Mouse (Mus musculus) bone marrow, adult 2 months (tissue): ENCODE data around the gene Ccdc116. TPM values are rescaled to one million over a fixed set of nuclear protein-coding genes. Genes with fewer than 3 reads are reported as not detected.

Experiments
- H3K27ac ChIP-seq: fragments of 200-500 bp; 2 replicates; pipeline ENCODE4 v1.5.1; 2012; ENCODE audit warnings: low read depth, mild to moderate bottlenecking, control low read depth, inconsistent platforms, low read length; ENCODE audit not compliant: control insufficient read depth, poor library complexity, insufficient read depth
- H3K4me1 ChIP-seq: fragments of 200-500 bp; 2 replicates; pipeline ENCODE4 v1.6.1; 2011; ENCODE audit warnings: low read length; ENCODE audit not compliant: control insufficient read depth, insufficient read depth
- H3K4me3 ChIP-seq: fragments of 200-500 bp; replicated peaks from 2 replicates; pipeline ENCODE3; 2011; ENCODE audit warnings: mild to moderate bottlenecking, low read depth, low read length, control low read depth; ENCODE audit not compliant: control insufficient read depth
- CTCF ChIP-seq: fragments of 200-500 bp; IDR thresholded peaks from 2 replicates; pipeline ENCODE4 v1.5.1; 2011; ENCODE audit warnings: low read length, control low read depth; ENCODE audit not compliant: control insufficient read depth, insufficient read depth
- POLR2A ChIP-seq: fragments of 200-500 bp; IDR thresholded peaks from 2 replicates; pipeline ENCODE4 v1.6.1; 2011; ENCODE audit warnings: low read depth, mild to moderate bottlenecking, control low read depth, low read length, borderline replicate concordance; ENCODE audit not compliant: control insufficient read depth
- WGBS: fragments of 180-500 bp; shearing (Covaris S2); methylation state at CpG from one replicate; pipeline ENCODE4 v1.1.7; 2018; 5-methylcytosine and 5-hydroxymethylcytosine counted together
- polyA plus RNA-seq: library from polyadenylated mRNA; stranded (reverse); fragments of >200 nt; gene quantifications from 2 replicates; pipeline ENCODE4 v1.2.4, GENCODE M21; 2011; ENCODE audit warnings: low replicate concordance; ENCODE audit not compliant: missing spikeins, insufficient read depth, insufficient read length

Ccdc116 gene
- 0.61 and 1.8 TPM in 2 replicates for polyA plus RNA-seq

DNA sequence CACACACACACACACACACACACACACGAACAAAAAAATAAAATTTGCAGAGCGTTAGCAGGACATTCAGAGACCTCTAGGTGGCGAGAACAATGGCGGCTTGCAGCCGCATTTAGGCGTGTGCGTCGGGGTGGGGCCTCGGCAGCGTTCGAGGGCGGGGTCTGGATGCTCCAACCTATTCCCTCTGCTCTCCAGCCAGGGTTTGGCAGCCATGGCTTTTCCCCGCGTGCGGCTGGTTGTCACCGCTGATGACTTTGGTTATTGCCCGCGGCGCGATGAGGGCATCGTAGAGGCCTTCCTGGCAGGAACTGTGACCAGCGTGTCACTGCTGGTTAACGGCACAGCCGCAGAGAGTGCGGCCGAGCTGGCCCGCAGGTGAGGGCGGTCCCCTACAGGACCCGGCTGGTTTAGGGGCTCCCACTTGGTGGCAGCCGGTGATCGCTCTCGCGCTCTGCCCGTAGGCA, at the start of gene Ccdc116:
TSS of gene Ccdc116 (minus strand) at position 458 of the 464 bp plus-strand sequence.
- TF ChIP-seq POLR2A (peak; percentile 46; the same call in 1 of the 2 replicates), CTCF (peak; percentile 30; the same call in 1 of the 2 replicates)
- Histone ChIP-seq H3K4me1 (no peaks in the 10 kb centered on the region; the same call in 1 of the 2 replicates), H3K4me3 (peak within 1 kb of the TSS; percentile 79), H3K27ac (no peak within 1 kb of the TSS)
- under 1% methylated on average over 34 of the region's 34 CpGs for WGBS

DNA sequence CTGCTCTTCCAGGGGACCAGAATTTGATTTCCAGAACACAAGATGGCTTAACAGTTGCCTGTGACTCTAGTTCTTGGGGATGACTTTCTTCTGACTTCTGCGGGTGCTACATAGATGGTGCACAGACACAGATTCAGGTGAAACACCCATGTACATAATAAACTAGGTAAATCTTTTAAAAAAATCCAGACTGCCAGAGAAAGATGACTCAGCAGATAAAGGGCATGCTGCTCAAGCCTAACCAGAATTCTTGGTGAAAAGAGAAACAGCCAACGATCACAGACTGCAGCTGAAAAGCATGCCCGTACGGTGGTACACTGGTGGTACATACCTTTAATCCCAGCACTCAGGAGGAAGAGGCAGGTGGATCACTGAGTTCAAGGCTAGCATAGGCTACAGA, 46.8 kb upstream of the Ccdc116 start:
- TF ChIP-seq CTCF (no peak), POLR2A (no peak)
- WGBS, result 70% methylated on average over 4 of the region's 4 CpGs

GRCm38 (mm10) chr16:17185475-17185874, 38.4 kb upstream of the Ccdc116 start:
- Histone ChIP-seq H3K4me3 (no peak overlapping the region), H3K27ac (no peak overlapping the region), H3K4me1 (peaks cover 2% of the 10 kb centered on the region)
- no peak for TF ChIP-seq CTCF
- TF ChIP-seq POLR2A, result no peak

More for the DNA sequence above, 46.8 kb upstream of the Ccdc116 start:
- no peak overlapping the region for H3K27ac ChIP-seq
- H3K4me3 ChIP-seq, result no peak overlapping the region
- no peaks in the 10 kb centered on the region; the same call in 1 of the 2 replicates for H3K4me1 ChIP-seq

DNA sequence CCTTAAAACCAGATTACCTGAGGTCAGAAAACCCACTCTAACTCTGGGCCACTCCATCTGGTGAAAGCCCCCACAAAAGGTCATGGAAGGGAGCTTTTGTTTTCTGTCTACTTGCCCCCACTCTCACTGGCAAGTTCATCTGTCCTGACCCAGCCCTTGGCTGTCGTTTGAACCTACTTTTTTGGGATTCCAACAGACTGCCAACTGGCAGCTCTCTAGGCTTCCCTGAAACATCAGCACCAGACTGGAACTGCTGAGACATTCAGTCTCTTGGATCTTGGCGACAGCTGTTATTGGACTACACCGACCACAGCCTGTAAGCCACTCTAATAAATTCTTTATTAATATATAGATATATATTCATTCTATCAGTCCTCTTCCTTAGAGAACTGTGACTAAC, 36.0 kb upstream of the Ccdc116 start:
- H3K27ac ChIP-seq, result no peak overlapping the region
- WGBS, result 80% methylated on average over 3 of the region's 3 CpGs
- H3K4me3 ChIP-seq, result no peak overlapping the region
- no peak for TF ChIP-seq CTCF
- TF ChIP-seq POLR2A, result no peak
- peaks cover 4% of the 10 kb centered on the region for H3K4me1 ChIP-seq

- TF ChIP-seq CTCF (no peak), POLR2A (no peak)
- H3K27ac ChIP-seq, result peak overlapping the region; percentile 91
- WGBS, result 34% methylated on average over 2 of the region's 2 CpGs
- H3K4me1 ChIP-seq, result peaks cover 4% of the 10 kb centered on the region
- no peak overlapping the region for H3K4me3 ChIP-seq
Observed at GRCm38 (mm10) chr16:17182136-17182535, 35.1 kb upstream of the Ccdc116 start.

GRCm38 (mm10) chr16:17181382-17181781, 34.4 kb upstream of the Ccdc116 start:
- Histone ChIP-seq H3K4me1 (peaks cover 4% of the 10 kb centered on the region), H3K27ac (peak overlapping the region; percentile 91; the same call in 1 of the 2 replicates), H3K4me3 (no peak overlapping the region)
- WGBS, result 15% methylated on average over 4 of the region's 4 CpGs
- no peak for TF ChIP-seq POLR2A
- TF ChIP-seq CTCF, result no peak

DNA sequence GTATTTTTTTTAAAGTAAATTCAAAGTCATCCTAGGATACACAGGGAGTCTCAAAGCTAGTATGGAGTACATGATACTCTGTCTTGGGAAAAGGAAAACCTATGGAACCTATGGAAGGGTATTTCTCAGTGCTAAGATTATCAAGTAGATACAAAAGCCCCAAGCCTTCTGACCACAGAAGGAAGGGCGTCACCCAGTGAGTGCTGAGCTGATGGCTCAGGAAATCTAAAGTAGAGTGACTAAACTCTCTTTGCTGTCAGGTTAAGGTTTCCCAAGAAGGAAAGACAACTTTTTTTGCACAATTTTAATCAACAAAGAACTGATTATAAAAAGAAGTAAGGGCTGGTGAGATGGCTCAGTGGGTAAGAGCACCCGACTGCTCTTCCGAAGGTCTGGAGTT, 32.7 kb upstream of the Ccdc116 start:
- no peak overlapping the region for H3K27ac ChIP-seq
- no peak overlapping the region for H3K4me3 ChIP-seq
- peaks cover 4% of the 10 kb centered on the region for H3K4me1 ChIP-seq
- WGBS, result 73% methylated on average over 3 of the region's 3 CpGs
- TF ChIP-seq CTCF (no peak), POLR2A (no peak)

DNA sequence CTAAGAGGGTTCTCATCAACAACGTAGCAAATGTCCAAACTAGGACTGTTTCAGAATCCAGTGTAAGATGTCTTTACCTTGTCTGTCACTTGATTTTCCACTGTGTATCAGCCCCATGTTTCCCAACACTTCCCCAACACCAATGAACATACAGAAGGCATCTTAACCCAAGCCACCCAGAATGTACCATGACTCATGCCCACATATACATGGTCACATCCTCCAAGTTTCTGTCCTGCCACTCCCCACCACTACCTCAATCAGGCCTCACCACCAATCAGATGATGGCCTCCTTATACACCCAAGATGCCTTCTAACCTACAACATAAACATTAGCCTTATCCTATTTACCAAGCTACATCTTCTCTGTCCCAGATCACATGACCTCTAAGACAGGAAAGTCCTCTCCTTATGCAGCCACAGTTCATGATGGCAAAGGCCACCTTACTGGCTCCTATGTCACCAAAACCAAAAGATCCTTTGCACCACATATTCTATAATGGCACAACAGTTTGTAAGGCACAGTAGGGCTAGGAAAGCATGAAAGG, 30.7 kb upstream of the Ccdc116 start:
- 87% methylated on average over 1 of the region's 1 CpGs for WGBS
- TF ChIP-seq POLR2A (no peak), CTCF (no peak)
- H3K4me3 ChIP-seq, result no peak overlapping the region
- peaks cover 4% of the 10 kb centered on the region for H3K4me1 ChIP-seq
- no peak overlapping the region for H3K27ac ChIP-seq
